Mouse (Mus musculus) MEL (cell line): ENCODE measurements at regions not wholly inside any gene's neighbourhood (a gene's known extent, or its start where the extent isn't known, plus 50 kb on each side); places are given as distances from the start of the nearest gene placed in this dataset.

Experiments
- CHD1 ChIP-seq: IDR thresholded peaks from 2 replicates; pipeline ENCODE4 v1.6.1; 2012; ENCODE audit warnings: low read depth, mild to moderate bottlenecking, inconsistent platforms, low read length, improper control_type of control experiment
- CHD2 ChIP-seq: IDR thresholded peaks from 2 replicates; pipeline ENCODE4 v1.6.1; 2011; ENCODE audit warnings: low read length, improper control_type of control experiment
- E2F4 ChIP-seq: IDR thresholded peaks from 2 replicates; pipeline ENCODE4 v1.6.1; 2011; ENCODE audit warnings: low read depth, low read length, improper control_type of control experiment, borderline replicate concordance
- MAFK ChIP-seq: IDR thresholded peaks from 2 replicates; pipeline ENCODE4 v1.6.1; 2011; ENCODE audit warnings: low read depth, mild to moderate bottlenecking, low read length, improper control_type of control experiment, borderline replicate concordance
- MYC ChIP-seq: IDR thresholded peaks from 2 replicates; pipeline ENCODE4 v1.6.1; 2011; ENCODE audit warnings: low read depth, mild to moderate bottlenecking, low read length, improper control_type of control experiment, moderate library complexity
- NRF1 ChIP-seq: IDR thresholded peaks from 2 replicates; pipeline ENCODE4 v1.6.1; 2014; ENCODE audit warnings: low read depth, mild to moderate bottlenecking, inconsistent platforms, low read length, improper control_type of control experiment, moderate library complexity; ENCODE audit not compliant: poor library complexity, insufficient read depth, severe bottlenecking
- POLR2A ChIP-seq, 2 experiments: IDR thresholded peaks; 2 replicates each; pipeline ENCODE4 v1.6.1; 2011 to 2012; ENCODE audit warnings: low read length in 2 of 2, mild to moderate bottlenecking in 2 of 2, control low read depth in 1 of 2, improper control_type of control experiment in 1 of 2, low read depth in 1 of 2, moderate library complexity in 1 of 2; ENCODE audit not compliant: control insufficient read depth in 1 of 2, insufficient read depth in 1 of 2, poor library complexity in 1 of 2
- POLR2AphosphoS2 ChIP-seq: IDR thresholded peaks from 2 replicates; pipeline ENCODE4 v1.6.1; 2011; ENCODE audit warnings: low read length, improper control_type of control experiment
- RAD21 ChIP-seq: IDR thresholded peaks from 2 replicates; pipeline ENCODE4 v1.6.1; 2011; ENCODE audit warnings: mild to moderate bottlenecking, low read depth, low read length, improper control_type of control experiment
- SIN3A ChIP-seq: IDR thresholded peaks from 2 replicates; pipeline ENCODE4 v1.6.1; 2012; ENCODE audit warnings: low read length, improper control_type of control experiment, inconsistent platforms
- ZNF384 ChIP-seq: IDR thresholded peaks from 2 replicates; pipeline ENCODE4 v1.6.1; 2012; ENCODE audit warnings: low read depth, mild to moderate bottlenecking, inconsistent platforms, low read length, improper control_type of control experiment

DNA sequence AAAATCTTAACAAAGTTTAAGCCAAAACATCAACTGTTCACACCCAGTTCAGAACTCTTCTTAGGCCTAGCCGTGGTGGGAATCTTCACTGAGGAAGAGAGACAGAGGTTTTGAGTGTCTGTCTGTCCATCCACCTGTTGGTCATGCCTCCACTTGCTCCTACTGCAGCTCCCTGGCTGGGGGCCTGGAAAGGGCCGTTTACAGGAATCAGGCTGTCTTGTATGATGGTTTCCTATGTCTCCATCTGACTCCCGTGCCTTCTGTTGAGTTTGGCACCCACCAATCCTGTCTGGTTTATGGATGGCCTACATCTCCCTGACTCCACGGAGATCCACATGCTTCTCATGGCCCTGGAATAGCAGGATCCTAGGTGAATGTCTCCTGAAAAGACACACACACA lies 166.1 kb downstream of the Fam43a start:
- TF ChIP-seq SIN3A: no peak
- TF ChIP-seq MAFK: no peak
- TF ChIP-seq CHD1: no peak
- TF ChIP-seq NRF1: no peak
- no peak for TF ChIP-seq E2F4
- TF ChIP-seq CHD2: no peak
- TF ChIP-seq MYC: no peak
- TF ChIP-seq POLR2A (IDR thresholded peaks at IDR 0.05; ENCODE audit: control insufficient read depth in 1 of 2, insufficient read depth in 1 of 2, low read depth in 1 of 2, low read length in 2 of 2, poor library complexity in 1 of 2): no peak
- TF ChIP-seq POLR2AphosphoS2: no peak
- TF ChIP-seq ZNF384: no peak
- no peak for TF ChIP-seq RAD21
